Mouse (Mus musculus): ENCODE data around the gene Gbp8.
"Not testable (repeated sequence)": the region's sequence is repeated elsewhere in the genome, so short reads cannot be mapped to it uniquely, and the experiment has no call there.

DNA sequence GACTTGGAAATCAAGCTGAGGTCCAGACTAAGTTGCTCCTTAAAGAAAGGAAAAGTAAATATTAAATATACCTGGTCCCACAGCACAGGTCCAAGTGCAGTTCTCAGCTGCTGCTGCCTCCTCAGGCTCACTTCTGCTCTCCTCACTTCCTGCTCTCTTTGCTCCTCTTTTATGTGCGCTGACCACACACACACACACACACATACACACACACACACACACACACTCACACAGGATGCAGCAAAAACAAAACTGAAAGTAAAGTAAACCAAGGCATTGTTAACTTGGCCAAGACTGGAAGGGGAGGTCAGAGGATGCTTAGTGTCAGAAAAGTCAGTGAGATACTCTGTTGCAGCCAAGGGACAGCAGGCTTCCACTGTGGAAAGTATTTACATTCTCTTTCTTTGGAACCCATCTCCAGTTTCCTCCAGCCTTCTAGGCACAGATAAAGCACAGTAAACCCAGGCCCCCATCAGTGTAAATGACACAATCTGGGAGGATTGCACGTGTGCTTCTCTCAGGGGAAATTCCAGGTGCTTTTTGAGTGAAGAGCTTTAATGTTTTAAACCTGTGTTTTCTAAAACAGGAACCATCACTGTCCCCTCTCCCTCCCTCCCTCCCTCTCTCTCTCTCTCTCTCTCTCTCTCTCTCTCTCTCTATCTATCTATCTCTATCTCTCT lies at the start of gene Gbp8, which contains the start of the genes Gbp9 and Gbp4:
- not testable (repeated sequence) for TF ChIP-seq POLR2A (IDR thresholded peaks at IDR 0.05; ENCODE audit: low read depth, low read length); CTCF (conservative IDR thresholded peaks at IDR 0.05; ENCODE audit: insufficient read depth, insufficient read length, low read depth, low read length)
